Mouse (Mus musculus) frontal cortex, adult 2 months (tissue): Measurements from ENCODE around the gene Oas1g. TPM values are rescaled to one million over a fixed set of nuclear protein-coding genes. Genes with fewer than 3 reads are reported as not detected.
"Not testable (repeated sequence)": the region's sequence is repeated elsewhere in the genome, so short reads cannot be mapped to it uniquely, and the experiment has no call there.

Experiments
- DNase-seq, 2 experiments: peaks; one replicate each; pipeline ENCODE4 v3.0.0; 2022; ENCODE audit warnings: low spot score in 1 of 2; ENCODE audit errors: extremely low spot score in 1 of 2
- polyA plus RNA-seq: library from polyadenylated mRNA; depleted of rRNA; stranded (reverse); fragments of >200 nt; gene quantifications from 2 replicates; pipeline ENCODE4 v1.2.3, GENCODE M21; 2012; rRNA removed

Gene Oas1g
- polyA plus RNA-seq, result 0.42 and 0.68 TPM in 2 replicates

GRCm38 (mm10) chr5:120887413-120887812 lies at the start of gene Oas1g:
Gene Oas1g, minus strand, starts transcription at chr5:120887613.
- DNase-seq, result not testable (repeated sequence)

GRCm38 (mm10) chr5:120933966-120934365 lies 46.6 kb upstream of the Oas1g start:
- no peak for DNase-seq

GRCm38 (mm10) chr5:120927036-120927435 lies 39.6 kb upstream of the Oas1g start:
- no peak for DNase-seq

DNA sequence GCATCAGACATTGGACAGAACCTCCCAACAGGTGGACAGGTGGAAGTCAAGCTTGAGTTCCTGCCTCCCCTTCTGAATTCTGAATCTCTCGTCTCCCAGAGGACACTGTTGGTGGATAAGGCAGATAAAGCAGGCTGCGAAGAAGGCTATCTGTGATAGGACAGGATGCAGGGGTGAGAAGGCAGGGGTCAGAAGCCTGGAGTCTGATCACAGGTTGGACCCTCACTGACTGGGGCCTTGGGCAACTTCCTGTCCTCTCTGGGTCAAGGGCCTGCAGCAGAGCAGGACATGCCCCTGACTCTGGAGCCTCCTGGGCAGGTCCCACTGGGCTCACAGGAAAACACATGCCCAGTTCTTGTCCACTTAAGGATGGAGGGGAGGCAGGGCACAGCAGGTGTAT lies 38.9 kb upstream of the Oas1g start:
- not testable (repeated sequence) for DNase-seq

DNA sequence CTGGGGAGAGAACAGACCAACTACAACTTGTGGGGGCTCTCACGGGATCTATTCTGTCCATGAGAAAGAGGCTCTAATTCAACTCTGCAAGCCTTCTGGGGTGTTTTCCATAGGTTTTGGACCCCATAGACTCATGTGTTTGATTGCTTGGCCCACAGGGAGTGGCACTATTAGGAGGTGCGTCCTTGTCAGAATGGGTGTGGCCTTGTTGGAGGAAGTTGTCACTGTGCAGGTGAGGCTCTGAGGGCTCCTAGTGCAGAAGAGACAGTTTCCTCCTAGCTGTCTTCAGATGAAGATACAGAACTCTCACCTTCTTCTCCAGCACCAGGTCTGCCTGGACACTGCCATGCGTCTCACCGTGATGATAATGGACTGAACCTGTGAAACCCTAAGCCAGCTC lies 37.1 kb upstream of the Oas1g start:
- DNase-seq, result not testable (repeated sequence)

DNA sequence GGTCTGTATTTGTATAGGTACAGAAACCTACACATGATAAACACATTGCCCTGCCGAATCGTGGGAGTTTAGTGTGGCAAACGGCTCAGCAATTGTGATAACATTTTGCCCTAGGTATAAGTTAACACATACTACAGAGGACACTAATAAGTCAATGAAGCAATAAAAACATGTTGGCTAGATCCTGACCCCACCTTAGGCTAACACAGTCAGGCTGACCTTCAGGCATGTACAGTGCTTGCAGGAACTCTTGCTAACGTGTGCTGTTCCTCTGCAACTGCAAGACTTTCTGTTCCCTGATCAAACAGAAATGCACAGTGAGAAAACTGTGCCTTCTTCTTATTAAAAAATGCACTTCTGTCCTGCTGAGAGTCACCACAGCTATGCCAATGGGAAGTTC lies 36.6 kb upstream of the Oas1g start:
- no peak for DNase-seq

GRCm38 (mm10) chr5:120920296-120920695 lies 32.9 kb upstream of the Oas1g start:
- DNase-seq, result no peak

- DNase-seq, result not testable (repeated sequence)
Measured at GRCm38 (mm10) chr5:120919156-120919935, 31.9 kb upstream of the Oas1g start.

DNA sequence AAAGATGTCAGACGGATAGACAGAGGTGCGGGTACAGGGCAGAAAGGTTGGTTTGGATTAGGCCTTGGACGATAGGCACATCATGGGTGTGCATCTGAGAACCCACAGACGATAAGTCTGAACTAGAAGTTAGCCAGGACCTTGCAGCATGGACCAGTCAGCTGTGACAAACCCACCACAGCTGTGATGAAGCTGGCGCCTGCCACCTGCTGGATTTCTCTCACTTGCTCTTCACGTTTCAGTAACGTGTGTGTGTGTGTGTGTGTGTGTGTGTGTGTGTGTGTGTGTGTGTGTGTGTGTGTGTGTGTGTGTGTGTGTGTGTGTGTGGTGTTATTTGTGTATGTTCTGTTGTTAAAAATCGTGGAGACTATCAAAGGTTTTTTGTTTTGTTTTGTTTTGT lies 26.8 kb upstream of the Oas1g start, which contains the start of gene Oas1d:
TSS of gene Oas1d (plus strand) at position 333 of the 400 bp plus-strand sequence.
- not testable (repeated sequence) for DNase-seq

DNA sequence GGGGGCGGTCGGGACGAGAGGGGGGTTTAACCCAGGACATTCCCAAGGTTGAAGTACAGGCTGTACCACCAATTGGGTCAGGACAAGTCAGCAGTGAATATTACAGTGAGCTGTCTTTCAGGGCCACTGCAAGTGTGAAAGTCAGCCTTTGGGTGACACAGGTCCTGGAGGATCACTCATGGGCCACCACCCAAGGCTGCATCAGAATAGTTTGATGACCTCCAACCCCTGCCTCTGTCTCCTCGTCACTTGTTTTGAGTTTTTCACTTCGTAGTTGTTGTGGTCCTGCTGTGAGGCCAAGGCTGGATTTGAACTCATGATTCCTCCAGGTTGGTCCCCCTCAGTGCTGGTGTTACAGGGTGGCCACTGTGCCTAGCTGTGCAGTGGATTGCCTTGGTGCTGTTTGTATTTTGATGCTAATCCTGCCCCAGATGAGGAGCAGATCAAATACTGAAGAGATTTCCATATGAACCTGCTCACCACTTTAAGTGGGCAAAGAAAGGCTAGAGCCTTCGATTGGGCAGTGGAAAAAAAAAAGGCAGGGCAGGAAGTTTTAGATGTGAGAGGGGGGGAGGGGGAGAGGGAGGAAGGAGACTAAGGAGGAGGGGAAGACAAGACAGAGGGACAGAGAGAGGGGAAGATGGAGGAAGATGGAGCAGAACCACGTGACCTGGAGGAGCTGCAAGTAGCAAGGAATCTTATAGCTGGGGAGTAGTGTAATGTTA lies 20.9 kb upstream of the Oas1g start:
- DNase-seq, result no peak

- DNase-seq, result not testable (repeated sequence)
Measured at GRCm38 (mm10) chr5:120906791-120907733, 19.6 kb upstream of the Oas1g start, which contains the start of gene Oas1a. Gene Oas1a, minus strand, starts transcription at chr5:120907521.

GRCm38 (mm10) chr5:120902056-120902455 lies 14.6 kb upstream of the Oas1g start:
- DNase-seq, result no peak

DNA sequence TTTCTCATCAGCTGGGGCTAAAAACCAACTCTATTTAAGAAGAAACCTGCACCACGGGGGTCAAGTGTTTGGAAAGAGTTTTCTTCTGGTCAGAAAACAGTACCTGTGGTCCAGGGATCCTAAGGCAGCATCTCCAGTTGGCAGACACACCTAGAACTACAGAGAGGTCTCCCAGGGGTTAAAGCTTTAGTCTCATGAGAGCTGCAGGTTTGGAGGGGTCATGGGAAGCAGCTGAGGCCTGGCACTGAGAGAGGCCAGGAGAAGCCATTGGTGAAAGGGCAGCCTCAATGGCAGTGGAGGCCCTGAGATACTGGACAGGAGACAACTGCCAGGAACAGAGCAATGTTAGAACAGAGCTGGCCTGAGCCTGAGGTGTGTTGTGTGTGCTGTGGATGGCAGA lies 13.3 kb upstream of the Oas1g start:
- no peak for DNase-seq

- no peak for DNase-seq
Measured at GRCm38 (mm10) chr5:120898726-120899125, 11.3 kb upstream of the Oas1g start.

GRCm38 (mm10) chr5:120898307-120898706 lies 10.9 kb upstream of the Oas1g start:
- DNase-seq, result no peak

DNA sequence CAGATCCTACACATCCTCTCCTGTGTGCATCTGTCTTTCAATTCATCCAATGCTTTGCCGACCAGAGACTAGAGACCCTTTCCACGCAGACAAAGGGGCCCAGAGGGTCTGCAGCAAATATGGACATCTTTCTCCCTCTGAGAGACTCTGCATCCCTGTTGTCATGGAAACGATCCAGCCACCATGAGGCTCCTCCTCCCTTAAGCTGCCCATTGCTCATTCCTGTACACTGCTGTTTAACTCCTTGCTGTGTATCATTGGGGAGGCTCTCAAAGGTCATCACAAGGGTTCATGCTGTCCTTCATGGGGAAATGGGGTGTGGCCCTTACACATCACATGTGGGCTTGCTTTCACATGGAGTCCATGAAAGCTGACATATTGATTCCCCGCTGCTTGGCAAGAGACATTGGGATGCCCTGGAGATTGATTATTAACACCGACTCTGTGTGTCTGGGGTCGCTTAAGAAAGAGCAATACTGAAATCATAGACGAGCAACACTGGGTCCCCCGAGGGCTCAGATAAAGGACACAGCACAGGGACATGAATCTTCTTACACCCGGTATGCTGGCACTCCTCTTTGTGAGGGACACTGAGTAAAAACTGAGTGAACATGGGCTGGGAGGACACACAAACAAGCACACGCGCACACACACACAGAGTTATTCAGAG lies 8.0 kb upstream of the Oas1g start:
- DNase-seq, result no peak

DNA sequence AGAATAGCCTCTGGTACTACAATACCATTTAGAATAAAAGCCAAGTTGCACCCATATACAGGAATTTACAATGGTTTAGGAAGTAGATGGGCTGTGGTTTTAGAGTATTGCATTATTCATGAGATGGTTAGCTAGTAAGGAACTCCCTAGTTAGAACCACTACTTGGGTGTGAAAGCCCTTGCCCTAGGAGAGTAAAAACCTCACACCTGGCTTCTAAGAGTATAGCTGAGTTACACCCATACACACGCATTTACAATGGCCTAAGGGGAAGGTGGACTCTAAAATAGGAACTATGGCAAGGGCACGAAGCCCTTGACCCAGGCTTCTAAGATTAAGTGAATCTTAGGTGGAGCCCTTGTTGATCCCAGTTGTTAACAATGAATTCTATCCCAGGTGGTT lies 7.3 kb upstream of the Oas1g start:
- not testable (repeated sequence) for DNase-seq

DNA sequence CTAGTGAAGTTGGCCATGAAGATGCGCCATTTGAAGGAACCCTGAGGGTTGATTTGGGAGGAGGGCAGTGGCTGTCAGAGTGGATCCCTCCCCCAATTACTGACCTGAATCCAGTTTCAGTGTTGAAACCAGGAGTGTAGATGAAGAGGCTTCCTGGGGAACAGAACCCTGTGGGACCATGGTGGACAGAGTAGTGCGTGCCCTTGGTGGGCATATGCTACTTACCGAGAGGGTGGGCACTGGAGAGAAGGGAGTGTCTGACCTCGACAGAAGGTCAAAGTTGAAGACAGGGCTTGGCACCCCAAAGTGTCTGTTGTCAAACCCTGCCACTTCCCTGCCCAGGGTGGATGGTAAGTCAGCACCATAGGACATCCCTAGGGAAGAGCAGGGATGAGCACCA lies 6.5 kb upstream of the Oas1g start:
- DNase-seq, result not testable (repeated sequence)

DNA sequence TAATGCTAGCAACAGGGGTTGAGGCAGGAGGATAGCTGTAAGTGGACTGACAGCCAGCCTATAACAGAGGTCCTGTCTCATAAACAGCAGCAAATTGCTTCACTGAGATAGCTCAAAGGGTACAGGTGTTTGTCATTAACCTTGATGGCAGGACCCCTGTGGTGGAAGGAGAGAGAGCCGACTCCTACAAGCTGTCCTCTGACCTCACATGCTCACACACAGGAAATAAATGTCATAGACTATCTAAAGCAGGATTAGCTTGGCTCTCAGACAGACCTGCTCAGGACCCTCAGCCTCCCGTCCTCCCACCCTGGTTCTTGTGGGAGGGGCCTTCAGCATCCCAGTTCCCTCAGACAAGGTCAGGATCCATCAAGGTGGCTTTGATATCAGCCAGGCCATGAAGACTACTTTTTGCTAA lies 4.8 kb upstream of the Oas1g start:
- no peak for DNase-seq
